Mouse (Mus musculus) megakaryocyte, embryonic 14.5 days (primary cell): ENCODE measurements around the gene Zfp385a. TPM values are rescaled to one million over a fixed set of nuclear protein-coding genes. Genes with fewer than 3 reads are reported as not detected.
A peak's percentile ranks its signal among the peaks of the same experiment; 100 is the strongest.

ENCODE experiments used
- H3K27me3 ChIP-seq: replicated peaks from 2 replicates; pipeline ENCODE3; 2012; ENCODE audit warnings: inconsistent platforms
- H3K36me3 ChIP-seq: replicated peaks from 2 replicates; pipeline ENCODE3; 2012; ENCODE audit warnings: low read length, inconsistent platforms, mixed read lengths
- H3K4me1 ChIP-seq: 2 replicates; pipeline ENCODE4 v1.6.1; 2012; ENCODE audit warnings: inconsistent platforms
- H3K4me3 ChIP-seq: replicated peaks from 2 replicates; pipeline ENCODE3; 2012; ENCODE audit warnings: moderate library complexity, mild to moderate bottlenecking, inconsistent platforms
- H3K9me3 ChIP-seq: 2 replicates; pipeline ENCODE4 v1.6.1; 2012; ENCODE audit warnings: inconsistent platforms
- FLI1 ChIP-seq: IDR thresholded peaks from 2 replicates; pipeline ENCODE4 v1.6.1; 2012; ENCODE audit warnings: low read length, inconsistent platforms, mixed read lengths
- GATA1 ChIP-seq: IDR thresholded peaks from 3 replicates; pipeline ENCODE4 v1.6.1; 2012; ENCODE audit warnings: mixed read lengths, low read length, inconsistent platforms, borderline replicate concordance
- polyA plus RNA-seq: library from polyadenylated mRNA; stranded (reverse); fragments of >175 nt; gene quantifications from 2 replicates; pipeline ENCODE4 v1.2.3, GENCODE M21; 2012; ENCODE audit warnings: low replicate concordance; ENCODE audit not compliant: insufficient read depth

Gene Zfp385a
- polyA plus RNA-seq, result 1,319 and 2,156 TPM in 2 replicates

GRCm38 (mm10) chr15:103339961-103340337 is at the start of gene Zfp385a:
Zfp385a (minus strand) TSS chr15:103340093.
- Histone ChIP-seq H3K4me1 (peaks cover 92% of the 10 kb centered on the region), H3K9me3 (no peaks in the 10 kb centered on the region), H3K27me3 (no peaks in the 10 kb centered on the region), H3K36me3 (peaks cover 68% of the 10 kb centered on the region), H3K4me3 (peak within 1 kb of the TSS; percentile 96)
- TF ChIP-seq FLI1 (no peak), GATA1 (no peak)

- H3K36me3 ChIP-seq, result no peaks in the 10 kb centered on the region
- TF ChIP-seq GATA1, result no peak
- TF ChIP-seq FLI1, result no peak
- H3K4me1 ChIP-seq, result peaks cover 43% of the 10 kb centered on the region
- H3K9me3 ChIP-seq, result no peaks in the 10 kb centered on the region
- H3K4me3 ChIP-seq, result no peak overlapping the region
- H3K27me3 ChIP-seq, result peaks cover 19% of the 10 kb centered on the region
These were observed 48.8 kb upstream of the Zfp385a start for GRCm38 (mm10) chr15:103388556-103389145.

GRCm38 (mm10) chr15:103383771-103384488 is 44.0 kb upstream of the Zfp385a start:
- no peaks in the 10 kb centered on the region for H3K9me3 ChIP-seq
- H3K4me1 ChIP-seq, result peaks cover 69% of the 10 kb centered on the region
- peaks cover 12% of the 10 kb centered on the region for H3K27me3 ChIP-seq
- TF ChIP-seq GATA1 (no peak), FLI1 (no peak)
- H3K36me3 ChIP-seq, result no peaks in the 10 kb centered on the region
- no peak overlapping the region for H3K4me3 ChIP-seq

DNA sequence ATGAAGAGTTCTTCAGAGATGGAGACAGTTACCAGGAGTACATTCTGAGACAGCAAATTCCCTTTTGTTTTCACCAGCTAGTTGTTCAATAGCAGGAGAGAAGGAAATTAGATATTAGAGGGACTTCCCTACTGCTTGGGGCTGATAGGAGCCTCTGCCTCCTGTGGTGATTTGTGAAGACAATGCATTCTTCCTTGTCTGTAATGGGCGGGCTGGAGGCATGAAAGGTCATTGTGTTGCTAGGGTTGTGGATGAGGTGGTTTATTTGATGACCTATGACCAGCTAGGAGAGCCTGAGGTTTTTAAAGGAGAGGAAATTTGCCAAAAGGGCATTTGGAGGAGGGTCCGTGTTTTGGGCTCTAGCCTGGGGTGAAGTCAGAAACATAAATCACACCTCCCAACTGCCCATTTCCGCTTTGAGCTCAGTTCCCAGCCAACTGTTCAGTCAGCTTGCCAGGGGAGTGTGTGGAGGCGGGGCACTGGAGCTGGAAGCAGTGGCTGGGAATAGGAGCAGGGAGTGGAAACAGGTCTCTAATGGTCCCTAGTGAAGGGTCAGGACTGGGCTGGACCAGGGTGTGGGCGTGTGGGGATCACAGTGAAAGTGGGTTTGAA is 43.0 kb upstream of the Zfp385a start:
- Histone ChIP-seq H3K4me3 (peak overlapping the region; percentile 38), H3K9me3 (no peaks in the 10 kb centered on the region), H3K27me3 (peaks cover 14% of the 10 kb centered on the region), H3K36me3 (no peaks in the 10 kb centered on the region), H3K4me1 (peaks cover 71% of the 10 kb centered on the region)
- no peak for TF ChIP-seq GATA1
- TF ChIP-seq FLI1, result no peak

DNA sequence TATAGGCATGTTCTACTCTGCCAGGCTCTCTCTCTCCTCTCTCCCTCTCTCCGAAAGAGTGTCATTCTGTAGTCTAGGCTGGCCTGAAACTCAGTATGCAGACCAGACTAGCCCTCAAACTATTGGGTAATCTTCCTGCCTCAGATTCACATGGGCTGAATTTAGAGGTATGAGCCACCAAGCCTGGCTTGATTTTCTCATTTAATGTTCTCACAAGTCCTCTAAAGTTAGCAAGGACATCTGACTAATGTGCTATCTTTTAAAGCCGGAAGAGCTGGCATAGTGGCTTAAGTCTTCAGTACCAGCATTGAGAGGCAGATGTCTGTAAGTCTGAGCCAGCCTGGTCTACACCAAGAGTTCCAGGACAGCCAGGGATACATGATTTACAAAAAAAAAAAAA is 42.2 kb upstream of the Zfp385a start:
- TF ChIP-seq GATA1 (no peak), FLI1 (no peak)
- no peaks in the 10 kb centered on the region for H3K9me3 ChIP-seq
- no peak overlapping the region for H3K4me3 ChIP-seq
- peaks cover 71% of the 10 kb centered on the region for H3K4me1 ChIP-seq
- H3K27me3 ChIP-seq, result peaks cover 21% of the 10 kb centered on the region
- H3K36me3 ChIP-seq, result no peaks in the 10 kb centered on the region

DNA sequence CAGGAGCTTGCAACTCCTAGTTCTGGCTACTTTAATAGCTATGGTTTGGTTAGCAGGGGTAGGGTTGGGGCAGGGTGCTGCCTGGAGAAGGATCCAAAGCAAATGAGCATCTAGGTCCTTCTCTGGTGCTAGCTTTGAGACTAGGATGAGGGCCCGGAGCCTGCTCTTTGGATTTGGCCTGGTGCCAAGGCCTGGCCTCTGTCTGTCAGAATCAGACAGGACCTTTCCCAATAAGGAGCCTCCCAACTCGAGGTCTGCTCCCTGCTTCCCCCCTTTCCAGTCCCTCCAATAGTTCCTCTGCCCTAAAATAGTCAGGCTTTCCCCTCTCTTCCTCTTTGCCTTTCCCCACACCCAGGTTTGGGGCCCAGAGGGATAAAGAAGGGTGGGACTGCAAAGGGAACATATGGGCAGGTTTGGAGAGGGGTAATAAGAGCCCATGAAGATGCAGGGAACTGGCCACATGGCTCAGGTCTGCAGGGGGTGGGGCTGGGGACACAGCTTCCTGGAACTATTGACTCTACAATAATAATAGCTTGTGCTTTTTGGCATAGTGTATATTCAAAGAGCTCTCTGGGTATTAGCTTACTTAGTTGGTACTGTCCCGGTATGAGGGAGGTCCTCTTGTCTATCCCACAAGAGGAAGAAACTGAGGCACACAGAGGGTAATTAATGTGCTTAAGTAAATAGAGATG is 38.9 kb upstream of the Zfp385a start:
- TF ChIP-seq FLI1, result no peak
- TF ChIP-seq GATA1, result no peak
- H3K36me3 ChIP-seq, result no peaks in the 10 kb centered on the region

GRCm38 (mm10) chr15:103377752-103378664 is 38.1 kb upstream of the Zfp385a start:
- Histone ChIP-seq H3K4me3 (no peak overlapping the region), H3K27me3 (peaks cover 27% of the 10 kb centered on the region), H3K9me3 (no peaks in the 10 kb centered on the region), H3K4me1 (peaks cover 44% of the 10 kb centered on the region), H3K36me3 (no peaks in the 10 kb centered on the region)
- TF ChIP-seq GATA1 (no peak), FLI1 (no peak)

More for the DNA sequence above, 38.9 kb upstream of the Zfp385a start:
- peaks cover 52% of the 10 kb centered on the region for H3K4me1 ChIP-seq
- H3K27me3 ChIP-seq, result peaks cover 33% of the 10 kb centered on the region
- no peak overlapping the region for H3K4me3 ChIP-seq
- no peaks in the 10 kb centered on the region for H3K9me3 ChIP-seq

- H3K27me3 ChIP-seq, result peaks cover 27% of the 10 kb centered on the region
- H3K36me3 ChIP-seq, result no peaks in the 10 kb centered on the region
- peaks cover 34% of the 10 kb centered on the region for H3K4me1 ChIP-seq
- TF ChIP-seq GATA1 (no peak), FLI1 (no peak)
- no peaks in the 10 kb centered on the region for H3K9me3 ChIP-seq
- H3K4me3 ChIP-seq, result no peak overlapping the region
These were observed 37.0 kb upstream of the Zfp385a start for GRCm38 (mm10) chr15:103376837-103377269.
